Mouse (Mus musculus) liver, embryonic 12.5 days (tissue): Measurements from ENCODE around the gene Fam92b. TPM values are rescaled to one million over a fixed set of nuclear protein-coding genes. Genes with fewer than 3 reads are reported as not detected.
A peak's percentile ranks its signal among the peaks of the same experiment; 100 is the strongest.

Experiments used
- ATAC-seq: fragments of 200-750 bp; cut with Nextera tagmentation; 2 replicates; pipeline ENCODE4 v1.8.0; 2017; ENCODE audit warnings: moderate number of reproducible peaks, mild to moderate bottlenecking, moderate library complexity
- H3K27ac ChIP-seq: fragments of 300-500 bp; sonication (generic); 2 replicates; pipeline ENCODE4 v1.5.1; 2016; ENCODE audit warnings: mild to moderate bottlenecking
- H3K27me3 ChIP-seq: fragments of 300-500 bp; sonication (generic); replicated peaks from 2 replicates; pipeline ENCODE4 v1.6.1; 2016; ENCODE audit warnings: mild to moderate bottlenecking, moderate library complexity
- H3K36me3 ChIP-seq: fragments of 300-500 bp; sonication (generic); 2 replicates; pipeline ENCODE4 v1.6.1; 2016; ENCODE audit warnings: mild to moderate bottlenecking, moderate library complexity
- H3K4me1 ChIP-seq: fragments of 300-500 bp; sonication (generic); 2 replicates; pipeline ENCODE4 v1.6.1; 2016
- H3K4me2 ChIP-seq: fragments of 300-500 bp; sonication (generic); 2 replicates; pipeline ENCODE4 v1.6.1; 2016; ENCODE audit warnings: mild to moderate bottlenecking, moderate library complexity
- H3K4me3 ChIP-seq: fragments of 300-500 bp; sonication (generic); 2 replicates; pipeline ENCODE4 v1.5.1; 2016; ENCODE audit warnings: mild to moderate bottlenecking, moderate library complexity
- H3K9ac ChIP-seq: fragments of 300-500 bp; sonication (generic); 2 replicates; pipeline ENCODE4 v1.6.1; 2016; ENCODE audit warnings: mild to moderate bottlenecking, moderate library complexity
- H3K9me3 ChIP-seq: fragments of 300-500 bp; sonication (generic); replicated peaks from 2 replicates; pipeline ENCODE4 v1.6.1; 2016; ENCODE audit warnings: mild to moderate bottlenecking, moderate library complexity
- WGBS: fragments of 180-500 bp; shearing (Covaris S2); methylation state at CpG from one replicate; pipeline ENCODE4 v1.1.7; 2016; ENCODE audit not compliant: insufficient replicate concordance; 5-methylcytosine and 5-hydroxymethylcytosine counted together
- polyA plus RNA-seq: library from polyadenylated mRNA; unstranded; fragments of >200 nt; fragmentation: Nextera tagmentation; extraction: Ambion mirVana; gene quantifications from 2 replicates; pipeline ENCODE4 v1.2.1, GENCODE M21; 2016

Gene Fam92b
- polyA plus RNA-seq, 1 experiment from 2014 or later = not detected

- peaks cover 27% of the 10 kb centered on the region for H3K27me3 ChIP-seq
- H3K27ac ChIP-seq = no peak overlapping the region
- no peaks in the 10 kb centered on the region for H3K9me3 ChIP-seq
- H3K36me3 ChIP-seq = no peaks in the 10 kb centered on the region
- no peak overlapping the region for H3K4me3 ChIP-seq
- peaks cover 18% of the 10 kb centered on the region; the same call in 1 of the 2 replicates for H3K4me1 ChIP-seq
- H3K9ac ChIP-seq = no peak overlapping the region
- no peak overlapping the region for H3K4me2 ChIP-seq
- WGBS = 47% methylated on average over 8 of the region's 8 CpGs
- ATAC-seq = no peak
These were observed 9.2 kb upstream of the Fam92b start for GRCm38 (mm10) chr8:120186454-120186853.

- Histone ChIP-seq H3K4me2 (no peak overlapping the region), H3K27ac (no peak overlapping the region), H3K9ac (no peak overlapping the region), H3K27me3 (peaks cover 27% of the 10 kb centered on the region), H3K4me3 (no peak overlapping the region), H3K36me3 (no peaks in the 10 kb centered on the region), H3K4me1 (peaks cover 18% of the 10 kb centered on the region; the same call in 1 of the 2 replicates), H3K9me3 (no peaks in the 10 kb centered on the region)
- ATAC-seq = no peak
- WGBS = 49% methylated on average over 17 of the region's 17 CpGs
These were observed 7.9 kb upstream of the Fam92b start for GRCm38 (mm10) chr8:120184850-120185792.

GRCm38 (mm10) chr8:120184366-120184765, 7.1 kb upstream of the Fam92b start:
- 36% methylated on average over 9 of the region's 9 CpGs for WGBS
- no peak overlapping the region for H3K9ac ChIP-seq
- H3K27me3 ChIP-seq = peaks cover 30% of the 10 kb centered on the region
- no peak for ATAC-seq
- no peaks in the 10 kb centered on the region for H3K9me3 ChIP-seq
- H3K4me3 ChIP-seq = no peak overlapping the region
- H3K27ac ChIP-seq = no peak overlapping the region
- no peaks in the 10 kb centered on the region for H3K36me3 ChIP-seq
- H3K4me1 ChIP-seq = peaks cover 19% of the 10 kb centered on the region; the same call in 1 of the 2 replicates
- H3K4me2 ChIP-seq = no peak overlapping the region

DNA sequence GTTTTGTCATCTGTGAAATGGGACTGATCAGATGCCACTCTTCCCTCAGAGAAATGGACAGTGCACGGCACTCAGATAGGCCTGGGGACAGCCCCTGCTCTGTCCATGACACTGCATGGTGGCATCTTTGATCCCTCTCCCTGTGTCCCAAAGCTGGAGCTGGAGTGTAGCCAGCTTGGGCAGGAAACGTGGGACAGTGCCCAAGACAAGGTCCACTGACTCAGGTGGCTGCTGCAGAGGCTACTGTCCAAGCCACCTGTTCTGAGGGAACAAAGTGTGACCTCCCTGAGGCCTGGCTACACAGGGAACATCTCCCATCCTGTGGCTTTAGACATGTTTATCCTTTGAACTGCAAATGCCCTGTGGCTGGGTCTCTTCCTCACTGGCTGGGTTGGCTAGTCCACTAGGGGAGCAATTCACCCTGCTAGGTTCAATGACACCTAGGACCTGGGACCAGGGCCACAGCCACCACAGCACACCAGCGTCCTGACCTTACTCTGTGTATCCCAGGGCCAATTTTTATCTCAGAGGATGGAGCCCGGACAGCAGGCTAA, 4.7 kb upstream of the Fam92b start:
- Histone ChIP-seq H3K27ac (no peak overlapping the region), H3K4me3 (no peak overlapping the region), H3K4me1 (peaks cover 33% of the 10 kb centered on the region), H3K4me2 (no peak overlapping the region), H3K9ac (no peak overlapping the region), H3K9me3 (no peaks in the 10 kb centered on the region), H3K27me3 (peaks cover 45% of the 10 kb centered on the region), H3K36me3 (no peaks in the 10 kb centered on the region)
- 45% methylated on average over 4 of the region's 4 CpGs for WGBS
- ATAC-seq = no peak

DNA sequence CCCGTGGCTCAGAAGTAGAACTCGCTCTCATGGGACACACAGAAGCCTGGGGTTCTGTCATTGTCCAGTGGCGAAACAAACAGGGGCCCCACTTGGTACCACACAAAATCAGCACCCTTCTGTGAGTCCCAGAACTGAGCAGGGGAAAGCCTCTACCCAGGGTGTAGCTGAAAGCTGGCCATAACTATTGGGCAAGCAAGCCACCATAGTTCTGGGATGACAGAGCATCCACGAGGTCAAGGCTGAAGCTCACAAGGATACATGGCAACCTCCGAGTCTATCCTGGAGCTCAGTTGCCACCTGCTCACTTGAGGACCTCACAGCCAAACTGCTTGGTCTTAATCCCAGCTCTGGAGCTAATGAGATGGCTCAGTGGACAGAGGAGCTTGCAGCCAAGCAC, 4.0 kb upstream of the Fam92b start:
- 57% methylated on average over 5 of the region's 5 CpGs for WGBS
- Histone ChIP-seq H3K4me3 (no peak overlapping the region), H3K4me1 (peaks cover 30% of the 10 kb centered on the region), H3K36me3 (no peaks in the 10 kb centered on the region), H3K27ac (no peak overlapping the region), H3K9ac (no peak overlapping the region), H3K4me2 (no peak overlapping the region), H3K9me3 (no peaks in the 10 kb centered on the region), H3K27me3 (peaks cover 52% of the 10 kb centered on the region)
- no peak for ATAC-seq

DNA sequence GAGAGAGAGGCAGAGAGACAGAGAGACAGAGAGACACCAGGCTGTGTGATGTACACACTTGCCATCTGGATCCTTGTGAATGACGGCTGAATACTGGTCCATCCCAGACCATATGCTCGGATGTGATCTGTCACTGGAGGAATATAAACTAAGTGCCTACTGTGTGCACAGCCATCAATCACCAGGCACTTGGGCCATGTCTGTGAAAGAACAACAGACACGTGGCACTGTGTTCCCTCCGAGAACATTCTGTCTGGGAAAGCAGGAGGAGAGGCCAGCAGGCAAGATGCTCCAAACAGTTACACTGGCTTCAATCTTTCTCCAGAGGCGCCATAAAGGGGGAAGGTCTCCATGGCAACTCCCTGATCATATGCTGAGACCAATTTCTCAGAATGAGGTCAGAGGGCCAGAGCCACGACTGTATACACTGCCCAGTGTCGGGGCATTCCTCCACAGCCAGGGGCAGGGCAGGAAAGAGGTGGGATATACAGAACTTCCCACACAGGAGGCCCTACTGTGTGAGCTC, 3.2 kb upstream of the Fam92b start:
- Histone ChIP-seq H3K9ac (no peak overlapping the region), H3K4me1 (peaks cover 28% of the 10 kb centered on the region), H3K27ac (no peak overlapping the region), H3K4me3 (no peak overlapping the region), H3K4me2 (no peak overlapping the region), H3K9me3 (no peaks in the 10 kb centered on the region), H3K27me3 (peaks cover 57% of the 10 kb centered on the region), H3K36me3 (no peaks in the 10 kb centered on the region)
- 52% methylated on average over 7 of the region's 7 CpGs for WGBS
- no peak for ATAC-seq

- Histone ChIP-seq H3K4me1 (peaks cover 15% of the 10 kb centered on the region), H3K27ac (no peak overlapping the region), H3K36me3 (no peaks in the 10 kb centered on the region), H3K9me3 (no peaks in the 10 kb centered on the region), H3K9ac (no peak overlapping the region), H3K4me3 (0 out of 2 replicates have a peak overlapping the region, but pooled peaks have one; percentile 27), H3K4me2 (peak overlapping the region; percentile 55), H3K27me3 (peaks cover 57% of the 10 kb centered on the region)
- ATAC-seq = peak; percentile 55
- WGBS = under 1% methylated on average over 10 of the region's 10 CpGs
These were observed 1.8 kb upstream of the Fam92b start for GRCm38 (mm10) chr8:120179027-120179431.

DNA sequence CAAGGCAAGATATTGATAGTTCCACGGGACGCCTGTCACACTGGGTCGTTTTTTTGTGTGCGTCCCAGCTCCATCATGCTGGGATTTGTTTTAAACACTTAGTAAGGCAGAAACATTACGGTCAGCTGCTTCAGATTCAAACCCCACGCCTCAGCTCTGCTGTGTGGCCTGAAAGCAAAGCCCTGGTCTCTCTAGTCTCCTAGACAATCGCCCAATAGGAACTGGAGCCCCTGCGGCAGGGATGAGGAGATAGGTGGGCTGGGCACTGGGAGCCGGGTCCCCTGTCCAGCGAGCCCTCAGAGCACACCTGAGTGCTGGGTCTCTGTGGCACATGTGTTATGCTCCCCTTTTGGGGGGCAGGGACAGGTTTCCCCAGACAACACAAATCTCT, 853 bp upstream of the Fam92b start:
- ATAC-seq = no peak
- H3K4me1 ChIP-seq = peaks cover 15% of the 10 kb centered on the region
- no peak overlapping the region for H3K9ac ChIP-seq
- peaks cover 55% of the 10 kb centered on the region for H3K27me3 ChIP-seq
- H3K4me2 ChIP-seq = peak overlapping the region; percentile 27; the same call in 1 of the 2 replicates
- H3K4me3 ChIP-seq = no peak overlapping the region
- no peak overlapping the region for H3K27ac ChIP-seq
- no peaks in the 10 kb centered on the region for H3K9me3 ChIP-seq
- 14% methylated on average over 10 of the region's 10 CpGs for WGBS
- H3K36me3 ChIP-seq = no peaks in the 10 kb centered on the region

GRCm38 (mm10) chr8:120176605-120177004, 661 bp downstream of the Fam92b start:
- Histone ChIP-seq H3K4me3 (no peak overlapping the region), H3K9me3 (no peaks in the 10 kb centered on the region), H3K27ac (no peak overlapping the region), H3K27me3 (peaks cover 63% of the 10 kb centered on the region), H3K9ac (no peak overlapping the region), H3K4me2 (no peak overlapping the region), H3K4me1 (peaks cover 15% of the 10 kb centered on the region), H3K36me3 (no peaks in the 10 kb centered on the region)
- no peak for ATAC-seq
- 22% methylated on average over 4 of the region's 4 CpGs for WGBS

DNA sequence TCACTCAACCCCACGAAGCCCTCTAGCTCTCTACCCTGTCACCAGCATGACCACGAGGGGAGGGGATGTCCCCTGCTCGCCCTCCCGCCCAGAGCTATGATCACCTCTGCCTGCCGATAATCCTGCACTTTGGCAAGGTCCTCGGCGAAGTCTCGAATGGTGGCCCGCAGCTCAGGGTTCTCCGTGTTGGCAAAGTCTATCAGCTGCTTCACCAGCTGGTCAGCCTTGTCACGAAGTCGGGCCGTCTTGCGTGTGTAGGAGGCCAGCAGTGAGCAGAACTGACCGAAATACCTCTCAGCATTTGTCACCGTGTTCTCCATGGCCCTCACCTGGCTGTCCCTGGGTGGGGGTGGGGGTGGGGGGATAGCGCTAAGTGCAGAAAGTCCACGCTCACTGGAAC, 2.7 kb downstream of the Fam92b start:
- ATAC-seq = no peak
- peaks cover 15% of the 10 kb centered on the region for H3K4me1 ChIP-seq
- H3K4me2 ChIP-seq = no peak overlapping the region
- no peak overlapping the region for H3K9ac ChIP-seq
- H3K4me3 ChIP-seq = no peak overlapping the region
- H3K27ac ChIP-seq = no peak overlapping the region
- no peaks in the 10 kb centered on the region for H3K36me3 ChIP-seq
- H3K27me3 ChIP-seq = peaks cover 72% of the 10 kb centered on the region
- 49% methylated on average over 18 of the region's 18 CpGs for WGBS
- H3K9me3 ChIP-seq = no peaks in the 10 kb centered on the region

- no peaks in the 10 kb centered on the region for H3K9me3 ChIP-seq
- H3K9ac ChIP-seq = no peak overlapping the region
- ATAC-seq = no peak
- H3K4me2 ChIP-seq = no peak overlapping the region
- H3K4me3 ChIP-seq = no peak overlapping the region
- H3K27me3 ChIP-seq = peaks cover 79% of the 10 kb centered on the region
- peaks cover 10% of the 10 kb centered on the region for H3K4me1 ChIP-seq
- H3K36me3 ChIP-seq = no peaks in the 10 kb centered on the region
- H3K27ac ChIP-seq = no peak overlapping the region
- WGBS = 52% methylated on average over 1 of the region's 1 CpGs
These were observed 4.1 kb downstream of the Fam92b start for GRCm38 (mm10) chr8:120173195-120173594.

DNA sequence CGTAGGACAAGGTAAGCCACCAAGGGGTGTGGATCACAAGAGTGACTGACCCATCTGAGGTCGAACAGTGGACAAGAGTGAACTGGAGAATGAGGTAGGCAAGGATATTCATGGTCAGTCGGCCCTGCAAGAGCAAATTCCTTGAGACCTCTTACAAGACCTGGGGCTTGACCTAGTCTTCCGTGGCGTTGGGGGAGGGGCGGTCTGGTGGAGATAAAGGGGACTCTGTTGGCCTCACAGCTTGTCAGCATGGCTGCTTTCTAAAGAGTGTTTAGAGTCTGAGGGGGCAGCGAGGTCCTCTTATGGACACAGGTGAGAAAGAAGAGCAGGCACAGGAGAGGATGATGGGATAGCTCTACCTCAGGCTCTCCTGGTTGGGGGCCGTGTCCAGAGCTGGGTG, 8.1 kb downstream of the Fam92b start:
- 50% methylated on average over 8 of the region's 8 CpGs for WGBS

More for the DNA sequence above, 8.1 kb downstream of the Fam92b start:
- H3K4me1 ChIP-seq = no peaks in the 10 kb centered on the region
- H3K9ac ChIP-seq = no peak overlapping the region
- H3K27me3 ChIP-seq = peaks cover 70% of the 10 kb centered on the region
- no peaks in the 10 kb centered on the region for H3K9me3 ChIP-seq
- no peak overlapping the region for H3K27ac ChIP-seq
- no peak overlapping the region for H3K4me2 ChIP-seq
- no peaks in the 10 kb centered on the region for H3K36me3 ChIP-seq
- no peak overlapping the region for H3K4me3 ChIP-seq
- no peak for ATAC-seq
